Mouse (Mus musculus): Measurements from ENCODE around the gene Metap1d.

The Metap1d gene

DNA sequence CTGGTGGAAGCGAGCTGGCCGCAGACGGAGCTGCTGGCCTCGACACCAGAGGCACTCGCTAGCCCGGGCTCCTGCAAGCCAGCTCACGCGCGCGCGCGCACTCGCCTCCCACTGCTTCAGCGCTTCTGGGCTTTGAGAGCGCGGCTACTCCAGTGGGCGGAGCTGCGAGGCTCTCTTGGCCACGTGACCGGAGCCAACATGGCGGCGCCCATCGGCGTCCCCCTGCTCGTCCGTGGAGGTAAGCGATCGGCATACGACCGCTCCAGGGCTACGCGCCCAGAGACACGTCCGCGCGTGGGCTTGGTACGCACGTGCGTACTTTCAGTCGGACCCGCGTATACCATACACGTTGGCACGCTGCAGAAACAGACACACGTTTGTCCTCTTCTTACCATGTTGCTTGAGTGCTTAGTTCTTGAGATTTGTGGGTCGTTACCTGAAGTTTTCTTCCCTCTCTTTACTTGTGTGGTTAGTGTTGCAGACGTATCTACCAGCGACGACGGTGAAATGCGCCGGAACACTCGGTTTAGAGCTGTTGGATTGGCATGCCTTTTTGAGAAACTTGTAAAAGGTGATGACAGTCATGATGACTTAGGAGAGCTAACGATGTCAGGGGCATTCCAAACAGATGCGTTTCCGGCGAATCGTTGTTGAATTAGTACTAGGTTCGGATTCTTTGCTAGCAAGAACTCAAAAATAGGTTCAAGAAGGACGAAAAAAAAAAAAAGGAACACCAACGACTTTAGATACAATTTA, at the start of gene Metap1d:
Metap1d (plus strand) TSS at position 116 of the 756 bp plus-strand sequence.
- DNase-seq (ENCODE audit: low spot score): peak; percentile 97

DNA sequence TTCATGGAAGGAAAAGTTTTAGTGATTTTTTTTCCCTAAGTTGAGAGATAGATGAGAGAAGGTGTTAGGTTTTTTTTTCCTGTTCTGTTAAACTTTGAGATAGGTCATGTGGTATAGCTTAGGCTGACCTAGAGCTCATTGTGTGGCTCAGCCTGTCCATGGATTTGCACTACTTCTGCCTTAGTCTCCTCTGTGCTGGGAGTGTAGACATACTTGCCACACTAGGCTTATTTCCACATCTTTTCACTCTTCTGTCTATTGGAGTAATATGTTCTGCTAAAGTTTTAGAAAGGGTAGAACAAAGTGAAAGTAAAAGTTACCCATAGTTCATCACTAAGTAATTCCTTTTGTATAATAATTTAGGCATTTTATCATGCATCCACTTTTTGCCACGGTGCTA, 47.5 kb upstream of the Metap1d start:
- no peak for DNase-seq (ENCODE audit: low spot score)

DNA sequence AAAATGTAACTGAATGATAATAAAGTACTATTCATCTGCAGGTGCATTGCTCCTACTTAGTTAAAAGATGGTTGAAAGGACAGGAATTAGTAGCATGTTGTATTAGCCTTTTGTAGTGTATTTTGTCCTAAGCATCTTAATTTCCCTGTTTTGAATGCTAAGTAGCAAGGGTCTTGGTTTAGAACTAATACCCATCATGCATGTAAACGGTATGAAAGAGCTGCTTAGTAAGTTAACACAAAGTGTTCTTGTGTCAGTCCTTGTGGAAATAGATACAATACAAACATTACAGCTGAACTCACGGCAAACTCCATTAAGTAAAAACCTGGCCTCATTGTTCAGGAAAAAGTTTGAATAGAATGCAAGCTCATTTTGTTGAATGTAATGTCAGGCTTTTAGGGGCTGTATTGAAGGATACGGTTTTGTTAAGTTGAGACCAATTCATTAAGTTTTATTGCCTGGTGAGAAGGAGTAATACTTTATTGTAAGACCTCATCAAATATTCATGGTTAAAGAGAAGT, 34.3 kb upstream of the Metap1d start:
- no peak for DNase-seq (ENCODE audit: low spot score)

DNA sequence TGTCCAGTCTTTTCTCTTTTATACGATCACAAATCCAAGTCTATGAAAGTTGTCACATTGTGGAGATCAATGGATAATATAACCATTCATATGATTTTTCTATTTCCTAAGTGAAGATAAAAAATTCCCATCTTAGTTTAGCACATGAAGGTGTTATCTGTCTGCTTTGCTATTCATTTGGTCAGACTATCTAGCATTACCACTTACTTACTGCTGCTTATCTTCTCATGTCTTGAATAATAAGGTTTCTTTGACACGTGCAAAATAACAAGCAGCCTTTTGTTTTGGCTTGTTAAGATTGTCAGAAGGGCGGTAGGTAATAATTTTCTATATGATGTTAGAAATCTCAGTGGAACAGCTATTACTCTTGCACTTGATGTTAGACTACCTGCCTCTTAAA, 33.7 kb upstream of the Metap1d start:
- no peak for DNase-seq (ENCODE audit: low spot score)

DNA sequence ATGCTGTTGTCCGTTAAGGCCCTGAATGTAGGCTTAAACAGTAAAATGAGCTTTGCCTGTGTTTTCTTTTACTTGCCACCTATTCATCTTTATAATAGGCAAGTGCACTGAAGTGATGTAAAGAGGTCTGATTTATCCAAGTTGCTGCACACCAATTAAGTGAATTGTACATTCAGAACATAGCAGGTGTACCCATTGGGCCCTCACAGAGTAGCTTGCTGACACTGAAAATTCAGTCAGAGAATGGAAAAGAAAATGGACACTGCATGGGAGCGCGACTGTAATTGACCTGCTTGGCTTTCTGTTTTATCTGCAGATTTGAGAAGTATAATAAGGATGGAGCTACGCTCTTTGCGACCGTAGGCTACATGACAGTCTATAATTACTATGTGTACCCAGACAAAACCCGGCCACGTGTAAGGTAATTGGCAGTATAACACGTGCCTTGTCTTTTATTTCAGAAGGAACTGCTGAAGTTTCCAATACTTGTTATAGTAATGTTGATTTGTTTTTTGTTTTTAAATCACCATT, 32.1 kb upstream of the Metap1d start:
- no peak for DNase-seq (ENCODE audit: low spot score)

DNA sequence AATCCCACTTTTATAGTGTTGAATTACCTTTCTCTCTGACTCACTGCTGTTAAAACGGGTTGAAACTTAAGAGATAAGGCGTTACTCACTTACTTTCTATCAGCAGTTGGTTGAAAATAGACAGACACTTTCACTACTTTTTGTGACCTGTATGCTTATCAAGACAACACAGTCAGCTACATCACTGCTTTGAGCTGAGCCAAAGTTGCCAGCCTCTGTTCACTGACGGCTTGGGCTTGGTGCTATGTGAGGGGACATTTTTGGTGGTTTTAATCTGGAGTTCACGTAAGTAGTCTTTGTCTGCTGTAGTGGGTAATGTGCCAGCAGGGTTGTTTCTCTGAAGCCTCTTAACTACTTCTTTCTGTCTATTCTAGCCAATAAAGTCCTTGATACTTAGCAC, 28.5 kb upstream of the Metap1d start:
- no peak for DNase-seq (ENCODE audit: low spot score)

DNA sequence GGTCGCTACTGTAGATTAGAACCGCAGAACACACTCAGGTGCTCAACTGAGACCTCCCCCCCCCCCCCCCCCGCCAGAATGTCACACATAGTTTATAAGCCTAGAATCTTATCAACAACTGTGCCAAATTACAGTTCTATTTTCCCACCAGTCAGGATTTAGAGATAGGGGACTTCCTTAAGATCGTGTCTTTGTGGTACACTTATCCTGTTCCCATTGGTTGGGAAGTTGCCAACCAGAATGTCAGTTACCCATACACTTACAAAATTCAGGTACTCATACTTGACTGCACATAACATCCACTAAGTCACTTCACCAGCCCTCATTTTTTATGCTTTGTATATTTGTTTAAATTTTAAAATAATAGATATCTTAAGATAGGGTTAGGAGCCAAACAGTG, 17.6 kb upstream of the Metap1d start:
- DNase-seq (ENCODE audit: low spot score): no peak

DNA sequence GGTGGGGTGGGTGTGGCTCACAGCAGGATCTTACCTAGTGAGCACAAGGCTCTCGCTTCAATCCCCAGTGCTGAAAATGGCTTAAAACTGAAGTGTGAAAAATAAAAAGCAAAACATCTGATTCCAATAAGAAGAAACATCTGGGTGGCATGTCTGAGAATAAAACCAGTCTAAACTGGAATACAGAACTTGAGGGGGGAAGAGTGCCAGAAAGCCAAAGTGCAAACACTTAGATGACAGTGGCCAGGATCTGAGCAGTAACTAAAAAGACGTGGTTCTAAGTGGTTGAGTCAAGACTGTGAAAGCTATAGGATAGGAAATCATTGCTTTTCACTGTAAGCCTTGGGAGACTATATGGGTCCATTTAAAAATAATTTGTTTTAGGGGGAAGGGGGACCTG, 9.7 kb upstream of the Metap1d start:
- no peak for DNase-seq (ENCODE audit: low spot score)

DNA sequence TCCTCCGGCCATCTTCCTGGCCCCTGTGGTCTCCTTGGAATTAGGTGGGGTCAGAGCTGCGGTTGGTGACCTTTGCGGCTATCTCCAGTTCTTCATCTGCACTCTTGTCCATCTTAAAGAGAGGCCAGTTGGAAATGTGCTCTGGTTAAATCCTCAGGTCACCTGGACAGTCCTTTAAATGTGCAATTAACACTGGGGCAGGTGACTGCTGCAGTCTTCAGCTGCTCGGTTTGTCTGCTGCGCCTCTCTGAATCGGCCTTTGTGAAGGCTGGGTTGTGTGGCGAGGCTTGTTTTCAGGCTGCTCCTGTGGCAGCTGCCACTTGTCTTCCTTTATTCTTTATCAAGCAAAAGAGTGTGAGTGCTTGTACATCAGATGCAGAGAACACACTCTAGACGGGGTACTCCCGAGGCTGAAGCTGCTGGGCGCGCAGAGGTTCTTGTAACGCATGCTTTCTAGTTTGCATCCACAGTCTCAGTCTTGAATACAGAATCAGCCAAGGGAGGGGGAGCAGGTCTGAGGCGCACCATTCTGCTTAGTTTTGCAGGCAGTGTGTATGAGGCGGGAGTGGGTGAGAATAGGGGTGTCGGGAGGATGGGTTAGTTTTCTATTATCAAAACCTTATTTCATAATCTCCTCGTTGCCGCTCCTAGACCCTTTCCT, 7.4 kb upstream of the Metap1d start:
- DNase-seq (ENCODE audit: low spot score): no peak

DNA sequence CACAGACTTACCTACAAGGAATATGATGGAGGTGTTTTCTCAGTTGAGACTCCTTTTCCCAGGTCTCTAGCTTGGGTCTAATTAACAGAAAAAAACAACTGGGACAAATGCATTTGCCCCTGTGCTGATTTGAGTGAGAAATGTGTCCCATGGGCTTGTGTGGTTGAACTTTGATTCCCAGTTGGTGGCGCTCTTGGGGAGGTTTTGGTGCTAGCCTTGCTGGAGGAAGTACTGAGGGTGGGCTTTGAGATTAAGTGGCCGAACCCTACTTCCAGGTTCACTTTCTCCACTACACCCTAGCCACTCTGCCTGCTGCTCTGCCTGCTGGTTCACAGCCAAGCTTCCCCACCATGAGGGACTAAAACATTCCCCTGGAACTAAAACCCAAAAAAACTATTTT, 3.5 kb upstream of the Metap1d start:
- no peak for DNase-seq (ENCODE audit: low spot score)

DNA sequence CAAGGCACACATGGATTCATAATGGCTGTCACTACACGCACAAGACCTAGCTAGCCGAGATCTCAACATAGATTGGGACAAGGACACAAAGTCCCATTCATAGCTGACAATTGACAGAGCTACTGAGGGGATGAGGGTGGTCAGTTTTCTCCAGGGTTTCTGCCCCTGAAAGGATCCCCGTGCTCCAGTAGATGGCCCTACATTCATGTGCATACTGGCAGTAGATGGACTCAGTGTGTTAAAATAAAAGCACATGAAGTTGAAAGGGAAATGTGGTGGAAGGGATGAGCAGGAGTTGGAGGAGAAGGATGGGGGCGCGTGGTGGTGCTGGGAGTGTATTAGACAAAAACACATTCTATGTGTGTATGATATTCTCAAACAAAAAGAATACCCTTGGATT, 1.3 kb upstream of the Metap1d start:
- DNase-seq (ENCODE audit: low spot score): no peak

DNA sequence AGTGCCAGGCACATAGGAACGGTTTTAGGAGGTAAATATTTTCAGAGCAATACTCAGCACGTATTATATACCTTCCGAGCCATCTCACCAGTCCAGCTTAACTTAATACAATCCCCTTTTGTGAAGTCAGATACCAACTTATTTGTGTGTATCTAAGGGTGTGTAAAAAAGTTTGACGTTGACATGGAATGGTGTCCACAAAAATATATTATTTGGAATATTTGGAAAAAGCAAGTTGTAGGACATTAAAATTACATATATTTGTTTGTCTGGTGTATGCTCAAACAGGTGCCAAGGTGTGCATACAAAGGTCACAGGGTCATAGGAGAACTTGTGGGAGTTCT, 813 bp downstream of the Metap1d start:
- no peak for DNase-seq (ENCODE audit: low spot score)

DNA sequence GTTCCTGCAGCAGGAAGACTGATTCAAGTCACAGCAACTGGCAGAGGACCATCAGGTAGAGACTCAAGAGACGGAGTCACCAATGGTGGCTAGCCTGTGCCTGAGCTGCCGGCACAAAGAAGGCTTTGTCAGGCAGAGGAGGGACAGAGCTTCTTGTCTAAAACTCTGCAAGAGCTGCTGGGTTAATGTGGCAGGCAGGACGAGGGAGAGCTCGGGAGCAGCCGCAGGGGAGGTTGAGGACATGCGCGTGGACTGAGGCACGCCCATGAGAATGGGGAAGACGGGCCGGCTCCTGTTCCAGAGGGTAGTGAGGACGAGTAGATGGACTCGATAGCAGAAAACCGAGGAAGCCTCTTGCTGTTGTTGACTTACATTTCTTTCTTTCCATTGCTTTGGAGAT, 5.5 kb downstream of the Metap1d start:
- DNase-seq (ENCODE audit: low spot score): no peak

DNA sequence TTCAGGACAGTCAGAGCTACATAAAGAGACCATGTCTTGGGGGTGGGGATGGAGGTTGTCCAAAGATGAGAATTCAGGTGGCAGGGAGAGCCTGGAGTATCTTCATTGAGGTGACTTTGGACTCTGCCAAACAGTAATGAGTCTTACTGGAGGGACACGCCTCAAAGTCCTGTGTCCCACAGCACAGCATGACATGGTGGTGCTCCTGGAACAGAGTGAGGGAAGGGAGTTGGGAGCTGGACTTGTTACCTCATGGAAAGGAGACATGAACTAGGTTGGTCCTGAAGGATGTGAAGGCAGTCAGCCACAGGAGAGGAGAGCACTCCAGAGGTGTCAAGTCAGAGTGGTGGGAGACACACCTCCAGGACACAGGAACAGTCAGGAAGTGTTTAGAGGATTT, 6.6 kb downstream of the Metap1d start:
- DNase-seq (ENCODE audit: low spot score): no peak

DNA sequence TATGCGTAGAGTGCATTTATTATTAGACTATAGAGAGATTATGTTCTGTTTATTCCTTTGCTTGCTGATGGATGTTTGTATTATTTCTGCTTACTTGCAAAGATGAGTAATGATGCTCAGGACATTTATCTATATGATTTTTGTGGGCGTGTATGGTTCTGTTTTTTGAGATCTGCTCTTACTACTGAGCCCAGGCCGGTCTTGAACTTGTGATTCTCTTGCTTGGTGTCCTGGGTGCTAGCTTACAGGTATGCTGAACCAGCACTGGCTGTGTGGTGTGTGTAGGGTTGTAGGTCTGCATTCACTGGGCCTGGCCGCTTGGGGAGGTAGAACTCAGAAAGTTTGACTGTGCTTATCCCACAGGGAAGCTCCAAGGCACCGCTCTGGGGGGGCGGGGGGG, 8.1 kb downstream of the Metap1d start:
- no peak for DNase-seq (ENCODE audit: low spot score)

DNA sequence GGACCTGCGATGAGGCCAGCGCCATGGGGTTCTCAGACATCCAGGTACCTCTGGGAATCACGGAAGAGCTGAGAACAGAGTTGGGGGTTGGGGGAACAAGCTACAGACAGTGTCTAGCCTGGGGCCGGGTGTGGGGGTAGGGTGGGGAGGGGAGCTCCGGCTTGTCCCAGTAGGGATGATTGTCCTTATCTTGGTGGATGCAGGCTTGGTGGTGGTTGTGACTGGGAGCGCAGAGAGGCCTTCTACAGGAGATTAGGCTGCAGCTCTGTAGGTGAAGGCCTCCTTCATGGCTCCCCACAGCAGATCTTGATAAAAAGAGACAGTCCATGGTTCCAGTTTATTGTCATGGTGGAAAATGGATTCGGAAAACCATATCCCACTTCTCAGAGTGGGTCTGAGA, 8.5 kb downstream of the Metap1d start:
- no peak for DNase-seq (ENCODE audit: low spot score)

DNA sequence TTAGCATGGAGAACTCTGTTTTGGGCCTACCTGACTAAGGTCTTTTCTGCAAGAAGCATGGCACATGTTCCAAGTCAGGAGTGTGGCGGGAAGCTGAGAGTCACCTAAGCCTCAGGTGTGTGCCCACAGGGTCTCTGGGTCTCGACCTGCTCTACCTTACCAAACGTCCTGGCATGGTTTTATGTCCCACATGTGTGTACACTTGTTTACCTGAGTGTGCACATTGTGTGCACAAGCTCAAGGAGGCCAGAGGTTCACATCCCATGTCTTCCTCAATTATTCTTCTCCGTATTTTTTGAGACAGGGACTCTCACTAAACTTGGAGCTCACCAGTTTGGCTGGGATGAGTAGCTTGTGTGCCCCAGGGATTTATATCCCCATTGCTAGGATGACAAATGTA, 9.0 kb downstream of the Metap1d start:
- DNase-seq (ENCODE audit: low spot score): no peak

DNA sequence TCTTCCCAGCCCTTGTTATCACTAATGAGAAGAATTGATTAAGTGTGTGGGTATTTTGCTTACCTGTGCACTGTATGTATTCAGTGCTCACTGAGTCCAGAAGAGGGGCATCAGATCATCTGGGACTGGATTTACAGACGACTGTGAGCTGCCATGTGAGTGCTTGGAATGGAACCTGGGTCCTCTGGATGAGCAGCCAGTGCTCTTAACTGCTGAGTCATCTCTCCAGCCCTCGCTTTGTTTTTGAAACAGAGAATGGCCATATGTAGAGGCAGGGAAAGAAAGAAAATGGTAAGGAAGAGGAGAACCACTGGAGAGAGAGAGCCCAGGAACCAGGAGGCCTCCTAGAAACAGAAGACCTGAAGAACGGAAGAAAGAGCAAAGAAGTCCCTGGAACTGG, 9.5 kb downstream of the Metap1d start:
- DNase-seq (ENCODE audit: low spot score): no peak

DNA sequence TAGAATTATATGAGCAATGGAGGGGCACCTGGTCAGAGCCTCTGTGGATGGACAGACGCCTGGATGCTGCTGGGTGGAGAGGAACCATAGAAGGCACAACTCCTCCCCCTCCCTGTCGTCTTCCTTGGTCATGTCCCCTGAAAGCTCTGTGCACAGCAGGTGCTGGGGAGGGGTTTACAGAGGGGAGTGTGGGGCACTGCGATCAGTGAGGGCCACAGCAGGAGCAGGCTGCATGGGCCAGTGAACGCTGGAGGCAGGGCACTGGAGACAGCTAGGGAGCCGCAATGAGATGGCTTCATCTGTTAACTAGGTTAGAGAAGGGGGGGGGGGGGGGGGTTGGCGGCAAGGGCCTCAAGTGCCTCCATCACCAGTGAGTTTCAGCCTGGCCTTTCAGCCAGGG, 13.0 kb downstream of the Metap1d start:
- no peak for DNase-seq (ENCODE audit: low spot score)

DNA sequence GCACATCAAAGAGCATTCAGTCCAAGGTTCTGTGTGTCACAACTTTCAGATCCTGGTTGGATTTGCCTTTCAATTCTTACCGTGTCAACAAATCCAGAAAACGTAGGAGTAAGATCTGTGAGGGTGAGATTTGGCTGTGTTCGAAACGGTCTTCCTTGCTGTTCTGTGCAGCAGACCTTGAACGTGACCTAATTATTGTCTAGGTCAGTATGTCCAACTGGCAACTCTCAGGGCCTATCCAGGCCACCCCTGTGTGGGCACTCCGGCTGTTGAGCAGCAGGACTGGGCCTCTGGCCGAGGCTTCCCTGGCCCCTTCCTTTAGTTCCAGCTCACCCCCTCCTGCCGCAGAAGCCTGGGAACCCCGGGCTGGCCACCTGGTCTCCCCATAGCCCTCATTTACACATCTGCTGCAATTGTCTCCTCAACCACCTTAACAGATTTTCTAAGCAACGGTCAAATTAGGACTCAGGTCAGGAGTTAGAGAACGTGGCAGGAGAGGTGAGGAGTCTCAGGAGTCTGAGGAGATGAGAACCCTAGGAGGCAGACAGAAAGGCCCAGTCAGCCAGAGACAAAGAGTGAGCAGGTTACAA, 13.9 kb downstream of the Metap1d start:
- DNase-seq (ENCODE audit: low spot score): no peak

DNA sequence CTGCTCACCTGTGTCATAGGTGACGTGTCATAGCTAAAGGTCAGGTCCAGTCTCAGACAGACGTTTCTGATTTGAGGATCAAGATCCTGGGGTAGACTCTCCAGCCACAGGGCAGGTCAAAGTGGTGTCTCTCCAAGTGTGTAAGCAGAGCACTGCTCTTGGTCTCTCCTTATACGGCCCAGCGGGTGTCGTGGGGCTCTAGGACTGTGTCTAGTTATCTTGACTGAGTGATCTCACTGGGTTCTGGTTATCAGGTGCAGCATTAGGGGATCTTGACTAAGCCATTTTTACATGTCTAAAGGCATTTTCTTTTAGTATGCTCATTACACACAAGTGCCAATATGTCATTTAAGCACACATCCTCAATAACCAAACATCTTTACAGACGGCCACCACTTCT, 18.0 kb downstream of the Metap1d start:
- no peak for DNase-seq (ENCODE audit: low spot score)

DNA sequence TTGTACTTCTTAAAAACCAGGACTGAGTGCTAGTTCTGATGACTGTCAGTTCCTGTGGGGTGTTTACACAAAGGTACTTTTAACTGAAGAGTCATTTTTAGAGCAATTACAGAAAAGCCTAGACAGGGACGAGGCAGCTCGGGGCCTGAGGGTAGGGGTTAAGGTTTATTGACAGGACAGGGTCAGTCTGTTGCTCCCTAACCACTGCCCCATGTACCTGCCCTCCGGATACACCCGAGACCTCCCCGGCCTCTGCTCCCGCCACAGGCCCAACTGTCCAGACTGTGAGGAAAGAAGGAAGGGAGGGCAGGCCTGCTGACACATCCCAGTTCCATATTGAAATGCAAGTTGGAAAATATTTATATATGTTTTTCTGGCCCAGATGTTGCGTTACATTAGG, 20.8 kb downstream of the Metap1d start:
- DNase-seq (ENCODE audit: low spot score): no peak

DNA sequence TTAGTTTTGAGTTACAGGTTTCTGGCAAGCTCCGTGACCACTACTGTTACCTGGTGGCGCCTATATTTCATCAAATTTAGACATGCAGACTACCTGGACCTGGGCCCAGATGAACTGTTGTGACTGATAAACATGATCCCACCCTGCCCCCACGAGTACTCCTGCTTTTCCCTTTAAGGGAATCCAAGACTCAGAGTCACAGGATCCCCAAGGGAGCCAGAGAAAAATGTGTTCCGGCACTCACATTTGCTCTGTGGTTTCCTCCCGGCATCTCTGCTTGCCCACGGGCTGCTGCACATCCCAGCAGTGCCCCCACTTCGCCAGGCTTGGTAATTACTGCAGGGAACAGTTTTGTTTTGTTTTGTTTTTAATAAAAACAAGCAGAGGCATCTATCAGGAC, 21.3 kb downstream of the Metap1d start:
- DNase-seq (ENCODE audit: low spot score): peak; percentile 61

All from MN1 (cell line).